Mouse (Mus musculus) MEL (cell line): ENCODE results near the gene Scamp4. TPM values are rescaled to one million over a fixed set of nuclear protein-coding genes. Genes with fewer than 3 reads are reported as not detected.

Source experiments
- DNase-seq: peaks from one replicate; pipeline ENCODE4 v3.0.0; 2011; ENCODE audit warnings: low read depth, low spot score
- H3K27ac ChIP-seq: 2 replicates; pipeline ENCODE4 v1.5.1; 2012; ENCODE audit warnings: low read depth, mild to moderate bottlenecking, control low read depth, low read length, moderate library complexity; ENCODE audit not compliant: control insufficient read depth
- H3K27me3 ChIP-seq, 2 experiments: fragments of 150-350 bp in 1 of 2; sonication (generic) in 1 of 2; 2 replicates each; pipeline ENCODE4 v1.6.1; 2012; ENCODE audit warnings: low read length in 2 of 2, mild to moderate bottlenecking in 2 of 2, improper control_type of control experiment in 1 of 2, moderate library complexity in 1 of 2; ENCODE audit not compliant: insufficient read depth in 2 of 2, control insufficient read depth in 1 of 2
- H3K36me3 ChIP-seq, 2 experiments: 2 replicates each; pipeline ENCODE4 v1.6.1; 2012 to 2014; ENCODE audit warnings: low read length in 2 of 2, improper control_type of control experiment in 1 of 2, inconsistent platforms in 1 of 2, mild to moderate bottlenecking in 1 of 2; ENCODE audit not compliant: insufficient read depth in 2 of 2, control insufficient read depth in 1 of 2
- H3K4me1 ChIP-seq, 2 experiments: fragments of 150-350 bp in 1 of 2; sonication (generic) in 1 of 2; 2 replicates each; pipeline ENCODE4 v1.6.1; 2012; ENCODE audit warnings: low read length in 2 of 2, improper control_type of control experiment in 1 of 2, mild to moderate bottlenecking in 1 of 2; ENCODE audit not compliant: insufficient read depth in 2 of 2, control insufficient read depth in 1 of 2
- H3K4me3 ChIP-seq, 2 experiments: fragments of 150-350 bp in 1 of 2; sonication (generic) in 1 of 2; 2 replicates each; pipeline ENCODE4 v1.5.1; 2012; ENCODE audit warnings: low read depth in 2 of 2, low read length in 2 of 2, mild to moderate bottlenecking in 2 of 2, moderate library complexity in 2 of 2, control low read depth in 1 of 2, improper control_type of control experiment in 1 of 2; ENCODE audit not compliant: control insufficient read depth in 1 of 2, insufficient read depth in 1 of 2
- H3K79me2 ChIP-seq: 2 replicates; pipeline ENCODE4 v1.6.1; 2012; ENCODE audit warnings: mild to moderate bottlenecking, low read length, moderate library complexity; ENCODE audit not compliant: control insufficient read depth, poor library complexity, insufficient read depth
- H3K9ac ChIP-seq: 2 replicates; pipeline ENCODE4 v1.6.1; 2012; ENCODE audit warnings: low read depth, mild to moderate bottlenecking, control low read depth, low read length, moderate library complexity; ENCODE audit not compliant: control insufficient read depth, poor library complexity, severe bottlenecking
- H3K9me3 ChIP-seq: fragments of 150-350 bp; sonication (generic); replicated peaks from 2 replicates; pipeline ENCODE4 v1.6.1; 2012; ENCODE audit warnings: mild to moderate bottlenecking, low read length, improper control_type of control experiment, moderate library complexity; ENCODE audit not compliant: insufficient read depth
- CHD2 ChIP-seq: IDR thresholded peaks from 2 replicates; pipeline ENCODE4 v1.6.1; 2011; ENCODE audit warnings: low read length, improper control_type of control experiment
- KAT2A ChIP-seq: conservative IDR thresholded peaks from 2 replicates; pipeline ENCODE4 v1.6.1; 2012; ENCODE audit warnings: low read depth, low read length, improper control_type of control experiment, inconsistent platforms
- MAFK ChIP-seq: IDR thresholded peaks from 2 replicates; pipeline ENCODE4 v1.6.1; 2011; ENCODE audit warnings: low read depth, mild to moderate bottlenecking, low read length, improper control_type of control experiment, borderline replicate concordance
- MXI1 ChIP-seq: IDR thresholded peaks from 2 replicates; pipeline ENCODE4 v1.6.1; 2011; ENCODE audit warnings: mild to moderate bottlenecking, low read depth, low read length, improper control_type of control experiment
- MYB ChIP-seq: IDR thresholded peaks from 2 replicates; pipeline ENCODE4 v1.6.1; 2011; ENCODE audit warnings: mild to moderate bottlenecking, low read depth, low read length, improper control_type of control experiment
- NELFE ChIP-seq: IDR thresholded peaks from 2 replicates; pipeline ENCODE4 v1.6.1; 2011; ENCODE audit warnings: low read depth, low read length, improper control_type of control experiment
- POLR2AphosphoS2 ChIP-seq: IDR thresholded peaks from 2 replicates; pipeline ENCODE4 v1.6.1; 2011; ENCODE audit warnings: low read length, improper control_type of control experiment
- RAD21 ChIP-seq: IDR thresholded peaks from 2 replicates; pipeline ENCODE4 v1.6.1; 2011; ENCODE audit warnings: mild to moderate bottlenecking, low read depth, low read length, improper control_type of control experiment
- SMC3 ChIP-seq: IDR thresholded peaks from 2 replicates; pipeline ENCODE4 v1.6.1; 2011; ENCODE audit warnings: low read depth, low read length, improper control_type of control experiment
- ZC3H11A ChIP-seq: IDR thresholded peaks from 2 replicates; pipeline ENCODE4 v1.6.1; 2012; ENCODE audit warnings: low read depth, mild to moderate bottlenecking, inconsistent platforms, low read length, improper control_type of control experiment
- polyA plus RNA-seq, 2 experiments: library from polyadenylated mRNA; stranded (reverse) in 1 of 2; unstranded in 1 of 2; fragments of >175 nt in 1 of 2; fragments of >200 nt in 1 of 2; gene quantifications; 2 replicates each; pipeline versions ENCODE4 v1.2.1 to v1.2.4; 2012; ENCODE audit warnings: low replicate concordance in 2 of 2, low read depth in 1 of 2; ENCODE audit not compliant: insufficient read length in 2 of 2, insufficient read depth in 1 of 2, missing spikeins in 1 of 2
- total RNA-seq: library from RNA; depleted of rRNA; stranded (reverse); fragments of 300-350 nt; gene quantifications from 2 replicates; pipeline ENCODE4 v1.2.3, GENCODE M21; 2012; rRNA removed

The Scamp4 gene
- total and polyA plus RNA-seq, 3 experiments, result 34.2 to 140 TPM; not detected in 1

GRCm38 (mm10) chr10:80665016-80665380 lies 62.3 kb downstream of the Scamp4 start:
- Histone ChIP-seq H3K9me3 (no peaks in the 10 kb centered on the region), H3K27ac (peak overlapping the region; percentile 50; the same call in 1 of the 2 replicates), H3K4me3 (peak overlapping the region in 1 of 2 experiments; percentile 30; a peak in 1 of 4 replicates), H3K36me3 (peaks cover 2 to 14% of the 10 kb centered on the region in 2 experiments), H3K9ac (peak overlapping the region; percentile 61), H3K4me1 (peaks cover 5 to 24% of the 10 kb centered on the region in 2 experiments), H3K27me3 (no peaks in the 10 kb centered on the region), H3K79me2 (no peaks in the 10 kb centered on the region; the same call in 1 of the 2 replicates)
- TF ChIP-seq MAFK (no peak), ZC3H11A (no peak), CHD2 (no peak), RAD21 (no peak), KAT2A (no peak), MXI1 (no peak), MYB (no peak), POLR2AphosphoS2 (no peak), NELFE (no peak), SMC3 (no peak)
- no peak for DNase-seq

Other genes with a start within 250 kb of the Scamp4 start
- gene Plk5, start 246.4 kb upstream of the Scamp4 start, total RNA-seq, result 0.19 TPM in 1 of 2 replicates, not detected in the other
- under 1 TPM in 1 of 2 experiments, not detected in 1; 0.19 TPM for gene Plk5, start 246.4 kb upstream of the Scamp4 start, polyA plus RNA-seq
- 14.1 and 15.6 TPM in 2 replicates for gene Mex3d, start 215.2 kb upstream of the Scamp4 start, total RNA-seq
- gene Mex3d, start 215.2 kb upstream of the Scamp4 start, polyA plus RNA-seq, result 10 to 100 TPM in 1 of 2 experiments, not detected in 1; 18.8 TPM
- 81.4 and 86.9 TPM in 2 replicates for gene Mbd3, start 203.3 kb upstream of the Scamp4 start, total RNA-seq
- 100 to 1,000 TPM in 1 of 2 experiments, not detected in 1; 289 TPM for gene Mbd3, start 203.3 kb upstream of the Scamp4 start, polyA plus RNA-seq
- 879 and 935 TPM in 2 replicates for gene Uqcr11, start 196.0 kb upstream of the Scamp4 start, total RNA-seq
- gene Uqcr11, start 196.0 kb upstream of the Scamp4 start, polyA plus RNA-seq, result 100 to 1,000 TPM in 1 of 2 experiments, not detected in 1; 481 TPM
- gene Tcf3, start 169.2 kb upstream of the Scamp4 start, total RNA-seq, result 113 and 125 TPM in 2 replicates
- gene Tcf3, start 169.2 kb upstream of the Scamp4 start, polyA plus RNA-seq, result 100 to 1,000 TPM in 1 of 2 experiments, not detected in 1; 258 TPM
- not detected in 2 replicates for gene Onecut3, start 108.0 kb upstream of the Scamp4 start, total RNA-seq
- not detected for gene Onecut3, start 108.0 kb upstream of the Scamp4 start, polyA plus RNA-seq
- 0.03 TPM in 1 of 2 replicates, not detected in the other for gene Atp8b3, start 63.7 kb upstream of the Scamp4 start, total RNA-seq
- under 1 TPM in 1 of 2 experiments, not detected in 1; 0.13 TPM for gene Atp8b3, start 63.7 kb upstream of the Scamp4 start, polyA plus RNA-seq
- gene Rexo1, start 41.3 kb upstream of the Scamp4 start, total RNA-seq, result 14.3 and 14.7 TPM in 2 replicates
- 10 to 100 TPM in 1 of 2 experiments, not detected in 1; 54.6 TPM for gene Rexo1, start 41.3 kb upstream of the Scamp4 start, polyA plus RNA-seq
- gene Klf16, start 25.6 kb upstream of the Scamp4 start, total RNA-seq, result 30.0 and 37.1 TPM in 2 replicates
- 10 to 100 TPM in 1 of 2 experiments, not detected in 1; 51.1 TPM for gene Klf16, start 25.6 kb upstream of the Scamp4 start, polyA plus RNA-seq
- gene Abhd17a, start 12.5 kb upstream of the Scamp4 start, total RNA-seq, result 89.6 and 98.5 TPM in 2 replicates
- gene Abhd17a, start 12.5 kb upstream of the Scamp4 start, polyA plus RNA-seq, result 100 to 1,000 TPM in 1 of 2 experiments, 10 to 100 TPM in 1; 96.2 to 136 TPM
- 7.2 and 7.7 TPM in 2 replicates for gene Adat3, start within 50 bp of the Scamp4 start, total RNA-seq
- gene Adat3, start within 50 bp of the Scamp4 start, polyA plus RNA-seq, result 1 to 10 TPM in 1 of 2 experiments, not detected in 1; 7.4 TPM
- 1.4 and 1.8 TPM in 2 replicates for gene Gm49322, start 3.1 kb downstream of the Scamp4 start, total RNA-seq
- 1 to 10 TPM in 1 of 2 experiments, not detected in 1; 2.1 TPM for gene Gm49322, start 3.1 kb downstream of the Scamp4 start, polyA plus RNA-seq
- 125 and 132 TPM in 2 replicates for gene Csnk1g2, start 20.0 kb downstream of the Scamp4 start, total RNA-seq
- 100 to 1,000 TPM in 1 of 2 experiments, not detected in 1; 231 TPM for gene Csnk1g2, start 20.0 kb downstream of the Scamp4 start, polyA plus RNA-seq
- 35.4 and 43.1 TPM in 2 replicates for gene Btbd2, start 54.2 kb downstream of the Scamp4 start, total RNA-seq
- gene Btbd2, start 54.2 kb downstream of the Scamp4 start, polyA plus RNA-seq, result 10 to 100 TPM in 1 of 2 experiments, not detected in 1; 81.8 TPM
- 68.6 and 87.1 TPM in 2 replicates for gene Mknk2, start 75.2 kb downstream of the Scamp4 start, total RNA-seq
- 100 to 1,000 TPM in 1 of 2 experiments, 10 to 100 TPM in 1; 47.4 to 184 TPM for gene Mknk2, start 75.2 kb downstream of the Scamp4 start, polyA plus RNA-seq
- gene Mob3a, start 99.1 kb downstream of the Scamp4 start, total RNA-seq, result 38.3 and 38.7 TPM in 2 replicates
- 10 to 100 TPM in 1 of 2 experiments, not detected in 1; 63.4 TPM for gene Mob3a, start 99.1 kb downstream of the Scamp4 start, polyA plus RNA-seq
- gene Izumo4, start 99.3 kb downstream of the Scamp4 start, total RNA-seq, result 1.0 and 1.5 TPM in 2 replicates
- gene Izumo4, start 99.3 kb downstream of the Scamp4 start, polyA plus RNA-seq, result 1 to 10 TPM in 1 of 2 experiments, not detected in 1; 3.8 TPM
- 29.6 and 32.7 TPM in 2 replicates for gene Ap3d1, start 139.4 kb downstream of the Scamp4 start, total RNA-seq
- 100 to 1,000 TPM in 1 of 2 experiments, 10 to 100 TPM in 1; 54.5 to 260 TPM for gene Ap3d1, start 139.4 kb downstream of the Scamp4 start, polyA plus RNA-seq
- gene Dot1l, start 152.3 kb downstream of the Scamp4 start, total RNA-seq, result 14.7 and 15.0 TPM in 2 replicates
- 10 to 100 TPM in 1 of 2 experiments, not detected in 1; 70.6 TPM for gene Dot1l, start 152.3 kb downstream of the Scamp4 start, polyA plus RNA-seq
- gene Sf3a2, start 195.3 kb downstream of the Scamp4 start, total RNA-seq, result 50.4 and 52.0 TPM in 2 replicates
- 100 to 1,000 TPM in 1 of 2 experiments, not detected in 1; 210 TPM for gene Sf3a2, start 195.3 kb downstream of the Scamp4 start, polyA plus RNA-seq
- gene Plekhj1, start 195.8 kb downstream of the Scamp4 start, total RNA-seq, result 79.8 and 86.9 TPM in 2 replicates
- gene Plekhj1, start 195.8 kb downstream of the Scamp4 start, polyA plus RNA-seq, result 100 to 1,000 TPM in 1 of 2 experiments, not detected in 1; 217 TPM
- 0.42 and 0.59 TPM in 2 replicates for gene Amh, start 202.4 kb downstream of the Scamp4 start, total RNA-seq
- 1 to 10 TPM in 1 of 2 experiments, not detected in 1; 1.1 TPM for gene Amh, start 202.4 kb downstream of the Scamp4 start, polyA plus RNA-seq
- not detected in 2 replicates for gene Jsrp1, start 210.6 kb downstream of the Scamp4 start, total RNA-seq
- gene Jsrp1, start 210.6 kb downstream of the Scamp4 start, polyA plus RNA-seq, result under 1 TPM in 1 of 2 experiments, not detected in 1; 0.39 TPM
- 983 and 1,061 TPM in 2 replicates for gene Oaz1, start 223.8 kb downstream of the Scamp4 start, total RNA-seq
- 1,000 to 10,000 TPM in 1 of 2 experiments, not detected in 1; 1,528 TPM for gene Oaz1, start 223.8 kb downstream of the Scamp4 start, polyA plus RNA-seq
- not detected in 2 replicates for gene Lingo3, start 241.2 kb downstream of the Scamp4 start, total RNA-seq
- gene Lingo3, start 241.2 kb downstream of the Scamp4 start, polyA plus RNA-seq, result not detected